Mouse (Mus musculus) stomach, embryonic 14.5 days (tissue): Measurements from ENCODE around the gene Uap1l1. TPM values are rescaled to one million over a fixed set of nuclear protein-coding genes. Genes with fewer than 3 reads are reported as not detected.

Experiments
- ATAC-seq: fragments of 200-750 bp; cut with Nextera tagmentation; 2 replicates; pipeline ENCODE4 v1.8.0; 2017; ENCODE audit warnings: low read depth, moderate TSS enrichment; ENCODE audit not compliant: insufficient number of reproducible peaks, insufficient read depth, low FRiP score
- H3K27ac ChIP-seq: fragments of 300-500 bp; sonication (generic); 2 replicates; pipeline ENCODE4 v1.5.1; 2014; ENCODE audit warnings: mild to moderate bottlenecking, low read length, moderate library complexity, mixed read lengths
- H3K27me3 ChIP-seq: fragments of 300-500 bp; sonication (generic); 2 replicates; pipeline ENCODE4 v1.6.1; 2014; ENCODE audit warnings: low read length, control low read depth, mixed read lengths; ENCODE audit not compliant: control insufficient read depth, insufficient read depth
- H3K36me3 ChIP-seq: fragments of 300-500 bp; sonication (generic); 2 replicates; pipeline ENCODE4 v1.6.1; 2014; ENCODE audit warnings: mild to moderate bottlenecking, control low read depth, low read length, moderate library complexity, mixed read lengths; ENCODE audit not compliant: control insufficient read depth, insufficient read depth
- H3K4me1 ChIP-seq: fragments of 300-500 bp; sonication (generic); 2 replicates; pipeline ENCODE4 v1.6.1; 2014; ENCODE audit warnings: low read length, control low read depth, mixed read lengths; ENCODE audit not compliant: control insufficient read depth, insufficient read depth
- H3K4me2 ChIP-seq: fragments of 300-500 bp; sonication (generic); replicated peaks from 2 replicates; pipeline ENCODE4 v1.6.1; 2014; ENCODE audit warnings: low read depth, low read length, control low read depth
- H3K4me3 ChIP-seq: fragments of 300-500 bp; sonication (generic); 2 replicates; pipeline ENCODE4 v1.5.1; 2014; ENCODE audit warnings: low read depth, low read length, control low read depth
- H3K9ac ChIP-seq: fragments of 300-500 bp; sonication (generic); replicated peaks from 2 replicates; pipeline ENCODE4 v1.6.1; 2014; ENCODE audit warnings: low read depth, mild to moderate bottlenecking, control low read depth, low read length, moderate library complexity, mixed read lengths
- H3K9me3 ChIP-seq: fragments of 300-500 bp; sonication (generic); 2 replicates; pipeline ENCODE4 v1.6.1; 2016; ENCODE audit warnings: low read depth, low read length, control low read depth; ENCODE audit not compliant: control insufficient read depth
- WGBS: fragments of 180-500 bp; shearing (Covaris S2); extraction: QIAGEN DNeasy Blood & Tissue Kit; methylation state at CpG from one replicate; pipeline ENCODE4 v1.1.7; 2014; 5-methylcytosine and 5-hydroxymethylcytosine counted together
- polyA plus RNA-seq: library from polyadenylated mRNA; unstranded; fragments of >200 nt; fragmentation: Nextera tagmentation; extraction: Ambion mirVana; gene quantifications from 2 replicates; pipeline ENCODE4 v1.2.1, GENCODE M21; 2014

Gene Uap1l1
- polyA plus RNA-seq, 1 experiment from 2014 or later, result 21.9 TPM

DNA sequence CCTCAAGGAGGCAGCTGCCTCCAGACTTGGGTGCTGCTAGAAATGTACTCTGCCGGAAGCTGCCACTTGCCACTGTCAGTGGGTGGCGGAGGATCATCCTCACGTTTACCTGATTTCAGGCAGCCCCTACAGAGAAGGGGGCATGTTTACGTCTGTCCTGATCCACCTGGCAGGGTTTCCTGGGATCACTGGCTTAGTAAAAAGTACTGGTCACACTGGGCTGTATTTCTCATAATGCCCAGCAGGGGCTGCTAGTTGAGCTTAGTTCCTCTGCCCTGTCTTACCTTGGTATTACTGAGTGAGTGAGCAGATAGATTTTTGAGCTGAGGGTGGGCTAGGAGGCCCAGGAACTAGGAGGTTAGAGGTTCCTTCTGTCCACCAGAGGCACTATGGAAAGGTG lies 11.1 kb upstream of the Uap1l1 start:
- Histone ChIP-seq H3K36me3 (peaks cover 11% of the 10 kb centered on the region), H3K27me3 (no peaks in the 10 kb centered on the region), H3K9me3 (no peaks in the 10 kb centered on the region), H3K9ac (no peak overlapping the region), H3K4me2 (no peak overlapping the region), H3K4me1 (peaks cover 20% of the 10 kb centered on the region; the same call in 1 of the 2 replicates), H3K4me3 (no peak overlapping the region), H3K27ac (no peak overlapping the region)
- ATAC-seq, result no peak
- 47% methylated on average over 4 of the region's 4 CpGs for WGBS

GRCm38 (mm10) chr2:25373431-25373830 lies 7.9 kb upstream of the Uap1l1 start:
- peaks cover 22% of the 10 kb centered on the region; the same call in 1 of the 2 replicates for H3K4me1 ChIP-seq
- peak overlapping the region; percentile 89 for H3K4me2 ChIP-seq
- H3K27me3 ChIP-seq, result no peaks in the 10 kb centered on the region
- H3K4me3 ChIP-seq, result peak overlapping the region; percentile 63
- peak overlapping the region; percentile 62; the same call in 1 of the 2 replicates for H3K9ac ChIP-seq
- ATAC-seq, result no peak
- WGBS, result 47% methylated on average over 2 of the region's 2 CpGs
- H3K36me3 ChIP-seq, result peaks cover 11% of the 10 kb centered on the region
- no peak overlapping the region for H3K27ac ChIP-seq
- no peaks in the 10 kb centered on the region for H3K9me3 ChIP-seq

DNA sequence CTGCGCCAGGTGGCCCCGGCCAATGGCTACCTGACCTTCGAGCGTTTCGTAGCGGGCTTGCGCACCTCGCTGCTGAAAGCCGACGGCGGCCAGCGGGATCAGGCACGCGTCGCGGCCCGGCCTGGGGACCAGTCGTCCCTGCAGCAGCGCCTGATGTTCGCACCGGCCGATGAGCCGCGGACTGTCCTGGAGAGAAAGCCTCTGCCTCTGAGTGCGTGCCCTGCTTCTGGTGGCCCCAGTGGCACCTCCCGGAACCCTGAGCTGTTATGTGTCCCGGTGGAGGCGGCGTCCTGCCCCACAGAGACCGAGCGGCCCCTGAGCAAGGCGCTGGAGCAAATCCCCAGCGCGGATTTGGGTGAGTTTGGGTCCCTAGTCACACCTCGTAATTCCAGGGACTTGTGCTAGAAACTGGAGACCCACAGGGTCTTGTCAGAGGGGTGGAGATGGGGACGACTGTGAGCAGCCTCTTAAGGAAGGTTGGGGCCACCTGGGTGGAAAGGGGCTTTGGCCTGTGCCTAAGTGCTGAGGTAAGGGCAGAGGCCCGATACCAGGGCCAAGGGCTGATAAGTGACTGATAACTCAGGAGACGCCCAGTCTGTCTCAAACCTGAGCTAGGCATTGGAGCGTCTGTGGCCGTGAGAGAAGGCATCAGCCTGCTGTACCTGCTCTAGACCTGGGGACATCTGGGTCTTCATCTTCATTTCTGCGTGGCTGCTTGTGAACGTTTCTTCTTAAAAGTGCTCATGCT lies 7.3 kb upstream of the Uap1l1 start:
- H3K9me3 ChIP-seq, result no peaks in the 10 kb centered on the region
- H3K4me3 ChIP-seq, result peak overlapping the region; percentile 63
- 2% methylated on average over 42 of the region's 42 CpGs for WGBS
- peak overlapping the region; percentile 89 for H3K4me2 ChIP-seq
- H3K27ac ChIP-seq, result no peak overlapping the region
- H3K9ac ChIP-seq, result peak overlapping the region; percentile 62
- no peak for ATAC-seq
- H3K27me3 ChIP-seq, result no peaks in the 10 kb centered on the region
- peaks cover 11% of the 10 kb centered on the region for H3K36me3 ChIP-seq
- peaks cover 22% of the 10 kb centered on the region; the same call in 1 of the 2 replicates for H3K4me1 ChIP-seq

- ATAC-seq, result peak; percentile 91
- Histone ChIP-seq H3K27ac (peak within 1 kb of the TSS; percentile 89), H3K27me3 (no peaks in the 10 kb centered on the region), H3K9me3 (no peaks in the 10 kb centered on the region), H3K4me2 (peak within 1 kb of the TSS; percentile 89), H3K36me3 (peaks cover 9% of the 10 kb centered on the region), H3K4me3 (peak within 1 kb of the TSS; percentile 63), H3K9ac (peak within 1 kb of the TSS; percentile 62), H3K4me1 (peaks cover 22% of the 10 kb centered on the region; the same call in 1 of the 2 replicates)
- under 1% methylated on average over 65 of the region's 65 CpGs for WGBS
These were observed 6.5 kb upstream of the Uap1l1 start, which contains the start of gene Sapcd2 for GRCm38 (mm10) chr2:25371764-25372643. Gene Sapcd2 (plus strand): TSS chr2:25372321.

DNA sequence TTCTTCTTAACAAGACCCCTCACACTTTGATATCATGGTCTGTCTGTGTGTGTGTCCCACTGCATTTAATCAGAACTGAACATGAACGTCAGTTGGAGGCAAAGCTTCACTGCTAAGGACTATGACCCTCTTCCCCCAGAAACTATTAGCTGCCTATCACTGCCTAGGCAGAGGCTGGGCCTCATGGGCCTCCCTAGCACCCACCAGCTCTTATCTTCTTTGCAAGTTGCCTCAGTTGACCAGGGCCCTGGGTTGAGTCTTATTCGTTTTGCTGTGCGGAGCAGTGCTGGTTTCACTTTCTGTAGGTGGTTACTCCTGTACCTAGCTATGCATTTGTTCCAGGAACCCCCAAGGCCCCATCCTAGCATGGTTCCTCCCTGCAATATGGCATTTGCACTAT lies 4.5 kb upstream of the Uap1l1 start:
- H3K4me1 ChIP-seq, result peaks cover 22% of the 10 kb centered on the region; the same call in 1 of the 2 replicates
- H3K9me3 ChIP-seq, result no peaks in the 10 kb centered on the region
- no peaks in the 10 kb centered on the region; the same call in 1 of the 2 replicates for H3K36me3 ChIP-seq
- WGBS, result 81% methylated on average over 3 of the region's 3 CpGs
- ATAC-seq, result no peak
- H3K4me3 ChIP-seq, result no peak overlapping the region
- no peak overlapping the region for H3K4me2 ChIP-seq
- no peak overlapping the region for H3K27ac ChIP-seq
- no peaks in the 10 kb centered on the region for H3K27me3 ChIP-seq
- no peak overlapping the region for H3K9ac ChIP-seq

GRCm38 (mm10) chr2:25364761-25365090 lies 756 bp downstream of the Uap1l1 start:
- H3K4me2 ChIP-seq, result peak overlapping the region; percentile 99
- H3K9ac ChIP-seq, result peak overlapping the region; percentile 67
- no peaks in the 10 kb centered on the region for H3K27me3 ChIP-seq
- ATAC-seq, result no peak
- H3K36me3 ChIP-seq, result no peaks in the 10 kb centered on the region
- H3K27ac ChIP-seq, result no peak overlapping the region
- H3K9me3 ChIP-seq, result no peaks in the 10 kb centered on the region
- WGBS, result 27% methylated on average over 9 of the region's 9 CpGs
- peaks cover 7% of the 10 kb centered on the region; the same call in 1 of the 2 replicates for H3K4me1 ChIP-seq
- H3K4me3 ChIP-seq, result peak overlapping the region; percentile 70

- 0 out of 2 replicates have a peak overlapping the region, but pooled peaks have one; percentile 70 for H3K4me3 ChIP-seq
- H3K9me3 ChIP-seq, result no peaks in the 10 kb centered on the region
- H3K4me2 ChIP-seq, result peak overlapping the region; percentile 99
- no peaks in the 10 kb centered on the region for H3K27me3 ChIP-seq
- WGBS, result 86% methylated on average over 4 of the region's 4 CpGs
- H3K9ac ChIP-seq, result no peak overlapping the region
- peaks cover 7% of the 10 kb centered on the region; the same call in 1 of the 2 replicates for H3K4me1 ChIP-seq
- no peak overlapping the region for H3K27ac ChIP-seq
- no peaks in the 10 kb centered on the region for H3K36me3 ChIP-seq
- no peak for ATAC-seq
These were observed 1.2 kb downstream of the Uap1l1 start for GRCm38 (mm10) chr2:25364313-25364712.

GRCm38 (mm10) chr2:25363478-25364178 lies 1.9 kb downstream of the Uap1l1 start:
- no peak overlapping the region for H3K9ac ChIP-seq
- H3K4me3 ChIP-seq, result no peak overlapping the region
- ATAC-seq, result peak; percentile 62; the same call in 1 of the 2 replicates
- no peaks in the 10 kb centered on the region for H3K36me3 ChIP-seq
- no peaks in the 10 kb centered on the region for H3K27me3 ChIP-seq
- peak overlapping the region; percentile 99 for H3K4me2 ChIP-seq
- peak overlapping the region; percentile 13; the same call in 1 of the 2 replicates for H3K27ac ChIP-seq
- no peaks in the 10 kb centered on the region for H3K9me3 ChIP-seq
- WGBS, result 39% methylated on average over 13 of the region's 13 CpGs
- H3K4me1 ChIP-seq, result peaks cover 7% of the 10 kb centered on the region; the same call in 1 of the 2 replicates
